Mouse (Mus musculus) MEL (cell line): Measurements from ENCODE around the gene Mrps11. TPM values are rescaled to one million over a fixed set of nuclear protein-coding genes. Genes with fewer than 3 reads are reported as not detected.

ENCODE experiments used
- DNase-seq: peaks from one replicate; pipeline ENCODE4 v3.0.0; 2011; ENCODE audit warnings: low read depth, low spot score
- H3K27ac ChIP-seq: 2 replicates; pipeline ENCODE4 v1.5.1; 2012; ENCODE audit warnings: low read depth, mild to moderate bottlenecking, control low read depth, low read length, moderate library complexity; ENCODE audit not compliant: control insufficient read depth
- H3K27me3 ChIP-seq, 2 experiments: fragments of 150-350 bp in 1 of 2; sonication (generic) in 1 of 2; 2 replicates each; pipeline ENCODE4 v1.6.1; 2012; ENCODE audit warnings: low read length in 2 of 2, mild to moderate bottlenecking in 2 of 2, improper control_type of control experiment in 1 of 2, moderate library complexity in 1 of 2; ENCODE audit not compliant: insufficient read depth in 2 of 2, control insufficient read depth in 1 of 2
- H3K36me3 ChIP-seq, 2 experiments: 2 replicates each; pipeline ENCODE4 v1.6.1; 2012 to 2014; ENCODE audit warnings: low read length in 2 of 2, improper control_type of control experiment in 1 of 2, inconsistent platforms in 1 of 2, mild to moderate bottlenecking in 1 of 2; ENCODE audit not compliant: insufficient read depth in 2 of 2, control insufficient read depth in 1 of 2
- H3K4me1 ChIP-seq, 2 experiments: fragments of 150-350 bp in 1 of 2; sonication (generic) in 1 of 2; 2 replicates each; pipeline ENCODE4 v1.6.1; 2012; ENCODE audit warnings: low read length in 2 of 2, improper control_type of control experiment in 1 of 2, mild to moderate bottlenecking in 1 of 2; ENCODE audit not compliant: insufficient read depth in 2 of 2, control insufficient read depth in 1 of 2
- H3K4me3 ChIP-seq, 2 experiments: fragments of 150-350 bp in 1 of 2; sonication (generic) in 1 of 2; 2 replicates each; pipeline ENCODE4 v1.5.1; 2012; ENCODE audit warnings: low read depth in 2 of 2, low read length in 2 of 2, mild to moderate bottlenecking in 2 of 2, moderate library complexity in 2 of 2, control low read depth in 1 of 2, improper control_type of control experiment in 1 of 2; ENCODE audit not compliant: control insufficient read depth in 1 of 2, insufficient read depth in 1 of 2
- H3K79me2 ChIP-seq: 2 replicates; pipeline ENCODE4 v1.6.1; 2012; ENCODE audit warnings: mild to moderate bottlenecking, low read length, moderate library complexity; ENCODE audit not compliant: control insufficient read depth, poor library complexity, insufficient read depth
- H3K9ac ChIP-seq: 2 replicates; pipeline ENCODE4 v1.6.1; 2012; ENCODE audit warnings: low read depth, mild to moderate bottlenecking, control low read depth, low read length, moderate library complexity; ENCODE audit not compliant: control insufficient read depth, poor library complexity, severe bottlenecking
- H3K9me3 ChIP-seq: fragments of 150-350 bp; sonication (generic); replicated peaks from 2 replicates; pipeline ENCODE4 v1.6.1; 2012; ENCODE audit warnings: mild to moderate bottlenecking, low read length, improper control_type of control experiment, moderate library complexity; ENCODE audit not compliant: insufficient read depth
- CHD1 ChIP-seq: IDR thresholded peaks from 2 replicates; pipeline ENCODE4 v1.6.1; 2012; ENCODE audit warnings: low read depth, mild to moderate bottlenecking, inconsistent platforms, low read length, improper control_type of control experiment
- CHD2 ChIP-seq: IDR thresholded peaks from 2 replicates; pipeline ENCODE4 v1.6.1; 2011; ENCODE audit warnings: low read length, improper control_type of control experiment
- E2F4 ChIP-seq: IDR thresholded peaks from 2 replicates; pipeline ENCODE4 v1.6.1; 2011; ENCODE audit warnings: low read depth, low read length, improper control_type of control experiment, borderline replicate concordance
- ELF1 ChIP-seq: IDR thresholded peaks from 2 replicates; pipeline ENCODE4 v1.6.1; 2014; ENCODE audit warnings: low read depth, mild to moderate bottlenecking, inconsistent platforms, low read length, improper control_type of control experiment, moderate library complexity
- HCFC1 ChIP-seq: IDR thresholded peaks from 2 replicates; pipeline ENCODE4 v1.6.1; 2012; ENCODE audit warnings: low read depth, mild to moderate bottlenecking, inconsistent platforms, low read length, improper control_type of control experiment, moderate library complexity
- JUND ChIP-seq: IDR thresholded peaks from 2 replicates; pipeline ENCODE4 v1.6.1; 2011; ENCODE audit warnings: low read depth, mild to moderate bottlenecking, improper control_type of control experiment, low read length
- KAT2A ChIP-seq: conservative IDR thresholded peaks from 2 replicates; pipeline ENCODE4 v1.6.1; 2012; ENCODE audit warnings: low read depth, low read length, improper control_type of control experiment, inconsistent platforms
- MAFK ChIP-seq: IDR thresholded peaks from 2 replicates; pipeline ENCODE4 v1.6.1; 2011; ENCODE audit warnings: low read depth, mild to moderate bottlenecking, low read length, improper control_type of control experiment, borderline replicate concordance
- MAX ChIP-seq: IDR thresholded peaks from 2 replicates; pipeline ENCODE4 v1.6.1; 2011; ENCODE audit warnings: low read length, improper control_type of control experiment
- MAZ ChIP-seq: IDR thresholded peaks from 2 replicates; pipeline ENCODE4 v1.6.1; 2012; ENCODE audit warnings: low read depth, mild to moderate bottlenecking, inconsistent platforms, low read length, improper control_type of control experiment
- MEF2A ChIP-seq: IDR thresholded peaks from 2 replicates; pipeline ENCODE4 v1.6.1; 2014; ENCODE audit warnings: low read depth, mild to moderate bottlenecking, inconsistent platforms, low read length, improper control_type of control experiment; ENCODE audit not compliant: poor library complexity, insufficient replicate concordance, severe bottlenecking; ENCODE audit errors: extremely low read depth
- MXI1 ChIP-seq: IDR thresholded peaks from 2 replicates; pipeline ENCODE4 v1.6.1; 2011; ENCODE audit warnings: mild to moderate bottlenecking, low read depth, low read length, improper control_type of control experiment
- MYB ChIP-seq: IDR thresholded peaks from 2 replicates; pipeline ENCODE4 v1.6.1; 2011; ENCODE audit warnings: mild to moderate bottlenecking, low read depth, low read length, improper control_type of control experiment
- NELFE ChIP-seq: IDR thresholded peaks from 2 replicates; pipeline ENCODE4 v1.6.1; 2011; ENCODE audit warnings: low read depth, low read length, improper control_type of control experiment
- POLR2AphosphoS2 ChIP-seq: IDR thresholded peaks from 2 replicates; pipeline ENCODE4 v1.6.1; 2011; ENCODE audit warnings: low read length, improper control_type of control experiment
- POLR2AphosphoS5 ChIP-seq: IDR thresholded peaks from 2 replicates; pipeline ENCODE4 v1.6.1; 2012; ENCODE audit warnings: low read depth, borderline replicate concordance, mild to moderate bottlenecking, inconsistent platforms, low read length, moderate library complexity, mixed read lengths
- RAD21 ChIP-seq: IDR thresholded peaks from 2 replicates; pipeline ENCODE4 v1.6.1; 2011; ENCODE audit warnings: mild to moderate bottlenecking, low read depth, low read length, improper control_type of control experiment
- RCOR1 ChIP-seq: IDR thresholded peaks from 2 replicates; pipeline ENCODE4 v1.6.1; 2012; ENCODE audit warnings: low read depth, mild to moderate bottlenecking, inconsistent platforms, low read length, improper control_type of control experiment
- SIN3A ChIP-seq: IDR thresholded peaks from 2 replicates; pipeline ENCODE4 v1.6.1; 2012; ENCODE audit warnings: low read length, improper control_type of control experiment, inconsistent platforms
- SMC3 ChIP-seq: IDR thresholded peaks from 2 replicates; pipeline ENCODE4 v1.6.1; 2011; ENCODE audit warnings: low read depth, low read length, improper control_type of control experiment
- TAL1 ChIP-seq: IDR thresholded peaks from 2 replicates; pipeline ENCODE4 v1.6.1; 2012; ENCODE audit warnings: mild to moderate bottlenecking, inconsistent platforms, low read length, moderate library complexity, mixed read lengths
- TBP ChIP-seq: IDR thresholded peaks from 2 replicates; pipeline ENCODE4 v1.8.0; 2011; ENCODE audit warnings: low read depth, low read length, improper control_type of control experiment
- TCF12 ChIP-seq: IDR thresholded peaks from 2 replicates; pipeline ENCODE4 v1.6.1; 2014; ENCODE audit warnings: low read depth, mild to moderate bottlenecking, inconsistent platforms, low read length, improper control_type of control experiment, moderate library complexity
- UBTF ChIP-seq: IDR thresholded peaks from 2 replicates; pipeline ENCODE4 v1.6.1; 2012; ENCODE audit warnings: low read depth, mild to moderate bottlenecking, inconsistent platforms, low read length, improper control_type of control experiment, moderate library complexity, borderline replicate concordance; ENCODE audit not compliant: insufficient read depth
- USF1 ChIP-seq: IDR thresholded peaks from 2 replicates; pipeline ENCODE4 v1.6.1; 2014; ENCODE audit warnings: low read depth, mild to moderate bottlenecking, inconsistent platforms, low read length, improper control_type of control experiment, moderate library complexity
- ZC3H11A ChIP-seq: IDR thresholded peaks from 2 replicates; pipeline ENCODE4 v1.6.1; 2012; ENCODE audit warnings: low read depth, mild to moderate bottlenecking, inconsistent platforms, low read length, improper control_type of control experiment
- ZNF384 ChIP-seq: IDR thresholded peaks from 2 replicates; pipeline ENCODE4 v1.6.1; 2012; ENCODE audit warnings: low read depth, mild to moderate bottlenecking, inconsistent platforms, low read length, improper control_type of control experiment
- polyA plus RNA-seq, 2 experiments: library from polyadenylated mRNA; stranded (reverse) in 1 of 2; unstranded in 1 of 2; fragments of >175 nt in 1 of 2; fragments of >200 nt in 1 of 2; gene quantifications; 2 replicates each; pipeline versions ENCODE4 v1.2.1 to v1.2.4; 2012; ENCODE audit warnings: low replicate concordance in 2 of 2, low read depth in 1 of 2; ENCODE audit not compliant: insufficient read length in 2 of 2, insufficient read depth in 1 of 2, missing spikeins in 1 of 2
- total RNA-seq: library from RNA; depleted of rRNA; stranded (reverse); fragments of 300-350 nt; gene quantifications from 2 replicates; pipeline ENCODE4 v1.2.3, GENCODE M21; 2012

The Mrps11 gene
- total and polyA plus RNA-seq, 3 experiments = 106 to 116 TPM; not detected in 1

DNA sequence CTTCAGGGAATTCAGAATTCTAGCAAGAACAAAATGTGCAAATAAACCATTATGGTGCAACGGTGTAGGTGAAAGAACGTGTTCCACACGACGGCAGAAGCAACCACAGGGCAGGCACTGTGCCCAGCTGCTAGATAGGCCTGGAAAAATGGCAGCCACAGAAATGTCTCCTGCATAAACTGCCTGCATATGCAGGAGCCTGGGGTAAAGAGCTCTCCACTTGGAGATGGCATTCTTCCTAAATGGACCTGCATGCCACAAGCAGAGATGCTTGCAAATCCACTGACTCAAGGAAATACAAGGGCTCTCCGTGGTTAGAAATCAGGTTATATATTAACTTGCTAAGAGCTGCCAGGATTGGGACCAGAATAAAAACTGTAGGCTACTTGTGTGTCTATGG, 4.2 kb upstream of the Mrps11 start:
- Histone ChIP-seq H3K4me1 (no peaks in the 10 kb centered on the region; a peak in 2 of 4 replicates), H3K9ac (no peak overlapping the region), H3K9me3 (no peaks in the 10 kb centered on the region), H3K36me3 (peaks cover 4 to 5% of the 10 kb centered on the region in 2 experiments), H3K79me2 (peaks cover 14% of the 10 kb centered on the region), H3K27ac (no peak overlapping the region), H3K27me3 (no peaks in the 10 kb centered on the region), H3K4me3 (no peak overlapping the region)
- DNase-seq = no peak
- TF ChIP-seq MYB = no peak
- TF ChIP-seq ZNF384 = no peak
- no peak for TF ChIP-seq SIN3A
- TF ChIP-seq ELF1 = no peak
- TF ChIP-seq POLR2AphosphoS2 = no peak
- no peak for TF ChIP-seq RAD21
- TF ChIP-seq USF1 = no peak
- no peak for TF ChIP-seq E2F4
- TF ChIP-seq MXI1 = no peak
- no peak for TF ChIP-seq MEF2A
- TF ChIP-seq UBTF = no peak
- no peak for TF ChIP-seq RCOR1
- no peak for TF ChIP-seq TCF12
- TF ChIP-seq HCFC1 = no peak
- no peak for TF ChIP-seq JUND
- no peak for TF ChIP-seq CHD2
- no peak for TF ChIP-seq MAZ

- TF ChIP-seq POLR2AphosphoS2 = no peak
- no peak for TF ChIP-seq POLR2AphosphoS5
- no peak for TF ChIP-seq CHD2
- no peak for TF ChIP-seq ZC3H11A
- TF ChIP-seq ELF1 = no peak
- no peak for TF ChIP-seq MEF2A
- no peak for TF ChIP-seq KAT2A
- no peak for TF ChIP-seq TBP
- no peak for TF ChIP-seq USF1
- no peak for TF ChIP-seq NELFE
- TF ChIP-seq CHD1 = no peak
- no peak for TF ChIP-seq TAL1
- TF ChIP-seq E2F4 = no peak
- no peak for TF ChIP-seq MAX
- no peak for TF ChIP-seq MAFK
- no peak for TF ChIP-seq SMC3
- Histone ChIP-seq H3K79me2 (peaks cover 16% of the 10 kb centered on the region), H3K36me3 (peaks cover 0 to 8% of the 10 kb centered on the region in 2 experiments; a peak in 3 of 4 replicates)
Observed at GRCm38 (mm10) chr7:78785906-78786305, 3.0 kb downstream of the Mrps11 start.

More at GRCm38 (mm10) chr7:78785906-78786305, 3.0 kb downstream of the Mrps11 start:
- Histone ChIP-seq H3K9me3 (no peaks in the 10 kb centered on the region), H3K27ac (no peak overlapping the region), H3K4me1 (no peaks in the 10 kb centered on the region; a peak in 2 of 4 replicates), H3K4me3 (no peak overlapping the region), H3K9ac (no peak overlapping the region), H3K27me3 (no peaks in the 10 kb centered on the region)
- DNase-seq = no peak
